Mouse (Mus musculus) cerebellum, postnatal 10 days (tissue): ENCODE results near the gene Eif4g3.

Experiments used
- DNase-seq, 2 experiments: peaks; one replicate each; pipeline ENCODE4 v3.0.0; 2021; ENCODE audit warnings: mixed read lengths in 2 of 2

The Eif4g3 gene

DNA sequence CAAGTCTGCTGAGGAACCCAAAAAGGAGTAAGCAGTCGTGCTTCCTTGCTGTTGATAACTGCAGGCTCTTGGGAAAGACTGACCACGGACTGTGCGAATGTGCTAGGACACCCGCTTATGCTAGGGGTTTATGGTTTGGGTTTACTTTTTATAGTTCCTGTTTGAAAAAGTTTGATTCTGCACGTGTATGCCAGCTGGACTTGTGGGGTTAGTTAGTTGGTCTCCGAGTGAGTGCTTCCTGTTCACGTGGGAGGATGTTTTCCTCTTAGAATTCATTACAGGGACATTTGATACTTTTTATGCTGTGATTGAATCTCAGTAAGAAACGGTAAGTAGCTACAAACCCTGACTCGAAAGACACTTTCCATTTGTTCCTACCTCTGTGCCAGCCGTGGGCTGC is 230.8 kb downstream of the Eif4g3 start:
- DNase-seq: no peak

GRCm38 (mm10) chr4:138246756-138247665 is 254.2 kb downstream of the Eif4g3 start:
- no peak for DNase-seq

DNA sequence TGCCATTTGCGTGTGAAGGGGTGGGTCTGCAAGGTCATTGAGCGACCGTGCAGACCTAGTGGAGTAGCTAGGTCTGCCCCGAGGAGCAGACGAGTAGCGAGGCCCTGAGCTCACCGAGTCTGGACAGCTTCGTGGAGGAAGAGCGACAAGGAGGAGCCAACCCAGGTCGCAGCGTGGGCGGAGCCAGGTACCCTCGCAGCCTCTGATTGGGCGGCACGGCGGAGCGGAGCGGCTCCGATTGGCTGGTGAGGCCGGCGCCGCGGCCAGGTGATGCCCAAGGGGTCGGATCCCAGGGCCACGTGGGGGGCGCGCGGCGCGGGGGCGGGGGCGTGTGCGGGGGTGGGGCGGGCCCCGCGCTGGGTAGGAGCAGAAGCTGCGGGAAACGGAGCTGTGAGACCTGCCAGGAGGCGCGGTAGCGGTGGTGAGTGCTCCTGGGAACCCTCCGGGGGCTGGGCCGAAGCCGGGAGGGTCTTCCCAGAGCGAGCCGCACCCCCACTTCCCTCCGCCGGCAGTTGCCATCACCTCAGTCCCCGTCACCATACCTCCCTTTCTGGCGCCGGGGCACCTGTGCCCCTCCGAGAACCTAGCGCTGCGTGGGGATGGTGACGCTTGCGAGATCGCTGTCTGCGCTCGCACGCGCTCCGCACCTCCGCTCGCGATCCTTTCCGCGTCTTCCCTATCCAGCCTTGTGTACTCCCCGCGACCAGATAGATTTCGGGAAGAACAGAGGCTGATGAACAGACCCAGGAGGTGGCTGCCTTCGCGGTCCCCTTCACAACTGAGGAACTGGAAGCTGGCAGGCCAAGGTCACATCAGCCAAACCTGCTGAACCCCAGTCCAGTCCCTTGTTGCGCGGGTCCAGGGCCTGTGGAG is 257.5 kb downstream of the Eif4g3 start, which contains the start of the genes Sh2d5 and Kif17:
Sh2d5 (plus strand) TSS at position 316 of the 873 bp plus-strand sequence.
Kif17 (plus strand) TSS at position 348 of the 873 bp plus-strand sequence.
- DNase-seq: peak; percentile 95 to 96

GRCm38 (mm10) chr4:138251819-138252218 is 259.0 kb downstream of the Eif4g3 start:
- DNase-seq: peak; percentile 37 to 49

GRCm38 (mm10) chr4:138252231-138252630 is 259.4 kb downstream of the Eif4g3 start:
- DNase-seq: peak in 1 of 2 experiments; percentile 30

GRCm38 (mm10) chr4:138257116-138257687 is 264.4 kb downstream of the Eif4g3 start:
- DNase-seq: no peak
